In genomic region chr19:17837471-17837859, GRCm38 (mm10) we compare ENCODE assay signal across 8 mouse cellular contexts. TPM values are rescaled to one million over a fixed set of nuclear protein-coding genes. Genes with fewer than 3 reads are reported as not detected.
DNase-seq lines count a peak whose midpoint lies in the region; ATAC-seq and TF ChIP-seq lines count a peak whose summit lies in the region.

TSS of gene Pcsk5 (minus strand) at chr19:17837632.

- H3K4me1 ChIP-seq in hindbrain, embryonic 16.5 days (ENCODE audit: control insufficient read depth, insufficient read depth, low read depth, low read length) = peaks cover 8% of the 10 kb centered on the region; the same call in 1 of the 2 replicates
- H3K4me1 ChIP-seq in lung, postnatal 0 days (ENCODE audit: insufficient read depth, low read depth, low read length) = 0 out of 2 replicates have a peak, but pooled peaks cover 4% of the 10 kb centered on the region

- under 1% methylated on average over 18 of the region's 36 CpGs for WGBS in hindbrain, embryonic 16.5 days
- under 1% methylated on average over 13 of the region's 36 CpGs for WGBS in lung, postnatal 0 days

- peak; percentile 96 for ATAC-seq in hindbrain, embryonic 16.5 days
- ATAC-seq in lung, postnatal 0 days = peak; percentile 94

- peak within 1 kb of the TSS; percentile 58 for H3K4me3 ChIP-seq in hindbrain, embryonic 16.5 days (ENCODE audit: low read length)
- peak within 1 kb of the TSS; percentile 76 for H3K4me3 ChIP-seq in lung, postnatal 0 days (ENCODE audit: low read depth, low read length)

- H3K27me3 ChIP-seq in hindbrain, embryonic 16.5 days (replicated peaks; ENCODE audit: control insufficient read depth, insufficient read depth, low read length) = no peaks in the 10 kb centered on the region
- no peaks in the 10 kb centered on the region for H3K27me3 ChIP-seq in lung, postnatal 0 days (replicated peaks; ENCODE audit: insufficient read depth, low read length)

- no peak for TF ChIP-seq EP300 in lung, postnatal 0 days (IDR thresholded peaks at IDR 0.05)

- peak; percentile 29; the same call in 1 of the 2 replicates for TF ChIP-seq CTCF in lung, postnatal 0 days (IDR thresholded peaks at IDR 0.05)

- no peaks in the 10 kb centered on the region for H3K36me3 ChIP-seq in hindbrain, embryonic 16.5 days (ENCODE audit: control insufficient read depth, insufficient read depth, low read length)
- H3K36me3 ChIP-seq in lung, postnatal 0 days (ENCODE audit: insufficient read depth, low read length) = no peaks in the 10 kb centered on the region

- peak within 1 kb of the TSS; percentile 87 for H3K4me2 ChIP-seq in hindbrain, embryonic 16.5 days (ENCODE audit: low read length)
- peak within 1 kb of the TSS; percentile 91 for H3K4me2 ChIP-seq in lung, postnatal 0 days (replicated peaks; ENCODE audit: low read depth, low read length)

- no peaks in the 10 kb centered on the region for H3K9me3 ChIP-seq in hindbrain, embryonic 16.5 days (ENCODE audit: control insufficient read depth, low read length)
- H3K9me3 ChIP-seq in lung, postnatal 0 days (ENCODE audit: low read length) = no peaks in the 10 kb centered on the region

- intact Hi-C loops in gastrocnemius, postnatal 14 days (cut with DNase I; ENCODE audit: low total_unique reads) = no loop called here

- H3K9ac ChIP-seq in hindbrain, embryonic 16.5 days (ENCODE audit: low read depth, low read length) = peak within 1 kb of the TSS; percentile 70
- peak within 1 kb of the TSS; percentile 54 for H3K9ac ChIP-seq in lung, postnatal 0 days (replicated peaks; ENCODE audit: low read depth)

- DNase-seq in adrenal gland, adult 8-10 months = peak; percentile 87
- DNase-seq in embryo, embryonic 10.5 days (ENCODE audit: low spot score) = peak; percentile 92
- peak; percentile 91 for DNase-seq in gastrocnemius, postnatal 14 days
- peak; percentile 86 to 88 for DNase-seq in layer of hippocampus, postnatal 36 days
- peak; percentile 92 for DNase-seq in lung, postnatal 0 days (ENCODE audit: low spot score)
- peak; percentile 92 to 93 for DNase-seq in right cerebral cortex, postnatal 10 days (ENCODE audit: low spot score in 2 of 2)
- DNase-seq in c-Kit-positive CD71-positive TER-119-positive erythroid progenitor cells, embryonic 14.5 days (ENCODE audit: low spot score) = no peak

- peak within 1 kb of the TSS; percentile 72 for H3K27ac ChIP-seq in hindbrain, embryonic 16.5 days (ENCODE audit: low read depth, low read length)
- peak within 1 kb of the TSS; percentile 71 for H3K27ac ChIP-seq in lung, postnatal 0 days (ENCODE audit: low read length)

RNA-seq across cellular contexts. Expression of gene Pcsk5, which starts in this region (rescaled TPM):
- total RNA-seq in adrenal gland, adult 8-10 months (2022) = 100 to 1,000 TPM; 179 to 277 (median 199) TPM
- total RNA-seq in gastrocnemius, postnatal 14 days (2021) = 1 to 10 TPM; 6.2 to 7.0 TPM
- polyA plus RNA-seq in hindbrain, embryonic 16.5 days (2015; fragmentation: Nextera tagmentation; extraction: Ambion mirVana) = 11.5 and 11.7 TPM in 2 replicates
- 10 to 100 TPM; 13.9 to 15.0 TPM for total RNA-seq in layer of hippocampus, postnatal 36 days (2021)
- polyA plus RNA-seq in lung, postnatal 0 days (2015; fragmentation: Nextera tagmentation; extraction: Ambion mirVana) = 26.3 and 29.9 TPM in 2 replicates

Comparison
In these comparisons a context has a peak if more than half of its experiments do, and no peak if none do; other contexts are left out.
1. RNA of gene Pcsk5 (total RNA-seq): 179 to 277 TPM in adrenal gland, adult 8-10 months; 13.9 to 15.0 TPM in layer of hippocampus, postnatal 36 days and 6.2 to 7.0 TPM in gastrocnemius, postnatal 14 days; every median in the first group is over 10 times any median in the second.